Mouse (Mus musculus) E14TG2a.4 (cell line): ENCODE measurements at regions not wholly inside any gene's neighbourhood (a gene's known extent, or its start where the extent isn't known, plus 50 kb on each side); places are given as distances from the start of the nearest gene placed in this dataset.

Experiments
- H3K27me3 ChIP-seq: 2 replicates; pipeline ENCODE4 v1.6.1; 2014; ENCODE audit warnings: low read length, control low read depth; ENCODE audit not compliant: insufficient read depth
- H3K36me3 ChIP-seq: 2 replicates; pipeline ENCODE4 v1.6.1; 2014; ENCODE audit warnings: low read length, control low read depth; ENCODE audit not compliant: insufficient read depth
- H3K4me1 ChIP-seq: replicated peaks from 2 replicates; pipeline ENCODE4 v1.6.1; 2014; ENCODE audit warnings: low read depth, low read length, control low read depth
- H3K4me3 ChIP-seq: replicated peaks from 2 replicates; pipeline ENCODE4 v1.5.1; 2014; ENCODE audit warnings: mild to moderate bottlenecking, low read length
- H3K9me3 ChIP-seq: 2 replicates; pipeline ENCODE4 v1.6.1; 2014; ENCODE audit warnings: low read length, control low read depth
- CTCF ChIP-seq: conservative IDR thresholded peaks from 2 replicates; pipeline ENCODE4 v1.5.1; 2014; ENCODE audit warnings: low read length
- NANOG ChIP-seq: IDR thresholded peaks from 2 replicates; pipeline ENCODE4 v1.6.1; 2014; ENCODE audit warnings: borderline replicate concordance, low read length, mixed read lengths
- POU5F1 ChIP-seq: IDR thresholded peaks from 2 replicates; pipeline ENCODE4 v1.6.1; 2014; ENCODE audit warnings: low read length, borderline replicate concordance

DNA sequence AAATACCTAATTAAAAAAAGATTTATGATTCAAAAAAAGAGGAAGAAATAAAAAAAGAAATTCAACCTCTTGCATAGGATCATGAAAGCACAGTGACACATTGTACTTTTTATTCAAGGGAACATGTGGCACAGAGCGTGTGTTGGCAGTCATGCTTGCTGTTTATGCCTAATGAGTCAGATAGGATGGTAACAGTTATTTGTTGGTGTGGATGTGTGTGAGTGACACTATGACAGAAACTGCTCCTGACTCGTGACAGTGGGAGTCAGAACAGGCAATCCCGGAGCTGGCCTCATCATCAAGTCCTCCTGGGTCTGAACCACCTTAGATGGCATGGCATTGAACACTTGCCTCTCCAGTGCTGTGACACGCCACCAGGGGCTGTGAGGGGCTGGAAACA lies 261.4 kb downstream of the Pax1 start:
- no peaks in the 10 kb centered on the region for H3K27me3 ChIP-seq
- TF ChIP-seq CTCF, result no peak
- no peak for TF ChIP-seq NANOG
- no peaks in the 10 kb centered on the region for H3K4me1 ChIP-seq
- no peaks in the 10 kb centered on the region for H3K36me3 ChIP-seq
- H3K9me3 ChIP-seq, result no peaks in the 10 kb centered on the region
- H3K4me3 ChIP-seq, result no peak overlapping the region

DNA sequence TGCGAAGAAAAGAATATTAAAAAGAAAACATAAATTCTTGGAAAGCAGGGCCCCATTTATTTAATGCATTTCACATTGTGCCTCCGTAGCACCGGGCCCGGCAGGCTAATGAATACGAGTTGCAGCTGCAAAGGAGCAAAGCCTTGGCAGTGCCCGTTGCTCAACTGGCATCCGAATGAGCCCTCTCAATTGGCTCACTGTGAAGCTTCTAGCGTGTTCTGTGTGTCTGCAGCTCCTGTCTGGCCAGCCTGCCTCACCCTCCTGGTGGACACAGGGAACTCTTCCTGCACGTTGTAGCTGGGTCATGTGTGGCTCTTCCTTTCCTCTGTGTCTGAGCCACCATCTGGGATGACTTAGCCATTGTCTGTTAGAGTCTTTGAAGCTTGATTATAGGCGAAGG lies 256.1 kb downstream of the Pax1 start:
- H3K4me3 ChIP-seq, result no peak overlapping the region
- no peak for TF ChIP-seq NANOG
- H3K36me3 ChIP-seq, result no peaks in the 10 kb centered on the region
- H3K4me1 ChIP-seq, result no peaks in the 10 kb centered on the region
- H3K9me3 ChIP-seq, result no peaks in the 10 kb centered on the region
- H3K27me3 ChIP-seq, result no peaks in the 10 kb centered on the region

DNA sequence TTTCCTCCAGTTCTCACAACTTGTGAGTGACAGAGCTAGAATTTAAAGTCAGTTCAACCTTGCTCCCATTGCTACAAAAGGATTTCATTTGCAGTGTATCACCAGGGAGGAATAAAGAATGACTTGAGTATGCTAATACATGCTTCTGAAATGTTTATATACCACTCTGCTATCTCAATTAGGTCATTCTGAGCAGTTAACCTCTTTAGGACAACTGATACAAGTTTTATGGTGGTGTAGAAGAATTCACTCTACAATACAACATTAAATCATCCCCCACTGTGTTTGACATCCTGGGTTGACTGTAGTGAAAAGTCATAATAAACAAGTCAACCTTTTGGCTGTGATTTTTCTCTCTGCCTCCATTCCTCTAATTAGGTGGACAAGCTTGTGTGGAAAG lies 248.6 kb downstream of the Pax1 start:
- Histone ChIP-seq H3K4me3 (no peak overlapping the region), H3K36me3 (no peaks in the 10 kb centered on the region), H3K9me3 (no peaks in the 10 kb centered on the region), H3K4me1 (no peaks in the 10 kb centered on the region), H3K27me3 (no peaks in the 10 kb centered on the region)
- TF ChIP-seq POU5F1 (no peak), CTCF (no peak), NANOG (no peak)

DNA sequence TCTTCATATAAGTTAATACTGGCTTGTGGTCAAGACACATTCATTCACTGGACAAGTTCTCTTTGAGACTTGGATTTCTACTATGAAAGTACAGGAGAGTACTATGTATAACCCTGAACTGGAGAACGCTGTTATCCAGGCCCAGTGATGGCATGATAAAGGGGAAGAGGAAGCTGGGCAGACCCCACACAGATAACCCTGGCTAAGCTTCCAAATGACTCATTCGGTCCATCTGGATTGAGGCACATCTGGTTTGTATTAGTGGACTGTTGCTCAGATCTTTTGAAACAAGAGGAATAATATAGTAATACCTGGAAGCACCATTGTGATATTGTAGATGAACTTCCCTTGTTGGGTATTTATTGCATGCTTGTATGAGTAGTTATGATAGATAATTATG lies 239.9 kb downstream of the Pax1 start:
- Histone ChIP-seq H3K4me3 (no peak overlapping the region), H3K36me3 (no peaks in the 10 kb centered on the region), H3K9me3 (no peaks in the 10 kb centered on the region), H3K4me1 (no peaks in the 10 kb centered on the region), H3K27me3 (no peaks in the 10 kb centered on the region)
- no peak for TF ChIP-seq NANOG
- TF ChIP-seq POU5F1, result no peak
- no peak for TF ChIP-seq CTCF

DNA sequence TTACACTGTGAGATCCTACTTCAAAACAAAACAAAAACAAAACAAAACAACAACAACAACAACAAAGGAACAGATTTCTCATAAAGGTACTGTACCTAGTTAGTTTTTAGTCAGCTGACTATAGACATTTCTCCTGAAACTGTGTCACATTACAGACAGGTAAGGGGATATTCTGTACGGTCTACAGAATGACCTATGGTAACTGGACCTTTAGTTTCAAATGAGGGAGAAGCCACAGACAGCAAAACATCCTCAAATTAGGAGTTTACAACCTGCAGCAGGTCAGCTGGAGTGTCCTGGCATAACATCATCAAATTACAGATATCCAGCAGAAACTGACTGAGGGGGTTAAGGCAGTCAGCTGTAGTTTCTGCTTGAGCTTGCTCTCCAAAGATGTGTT lies 210.7 kb downstream of the Pax1 start:
- no peak for TF ChIP-seq CTCF
- TF ChIP-seq POU5F1, result no peak
- TF ChIP-seq NANOG, result no peak
- no peaks in the 10 kb centered on the region for H3K9me3 ChIP-seq
- H3K4me3 ChIP-seq, result no peak overlapping the region
- H3K27me3 ChIP-seq, result no peaks in the 10 kb centered on the region
- H3K4me1 ChIP-seq, result peaks cover 4% of the 10 kb centered on the region; the same call in 1 of the 2 replicates
- no peaks in the 10 kb centered on the region for H3K36me3 ChIP-seq

DNA sequence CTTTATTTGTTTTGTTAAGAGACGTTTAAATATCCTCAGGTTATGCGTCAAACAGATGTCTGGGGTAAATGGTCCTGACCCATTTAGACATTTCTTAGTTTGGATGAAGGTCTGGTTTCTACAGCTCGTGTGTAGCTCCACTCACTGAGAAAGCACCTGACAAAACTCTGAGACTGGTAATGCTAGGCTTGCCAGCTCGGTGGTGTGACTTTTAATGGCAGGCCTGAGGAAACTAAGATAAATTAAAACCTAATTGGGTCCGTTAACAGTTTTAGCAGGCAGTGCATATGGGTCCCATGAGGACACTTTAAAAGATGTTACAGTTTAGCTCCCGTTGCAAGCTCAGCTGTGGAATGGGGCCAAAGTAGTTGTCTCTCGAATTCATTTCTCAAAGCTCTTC lies 199.5 kb downstream of the Pax1 start:
- TF ChIP-seq NANOG (no peak), POU5F1 (no peak), CTCF (no peak)
- H3K4me1 ChIP-seq, result no peaks in the 10 kb centered on the region
- no peak overlapping the region for H3K4me3 ChIP-seq
- H3K36me3 ChIP-seq, result no peaks in the 10 kb centered on the region
- H3K27me3 ChIP-seq, result no peaks in the 10 kb centered on the region
- H3K9me3 ChIP-seq, result no peaks in the 10 kb centered on the region

DNA sequence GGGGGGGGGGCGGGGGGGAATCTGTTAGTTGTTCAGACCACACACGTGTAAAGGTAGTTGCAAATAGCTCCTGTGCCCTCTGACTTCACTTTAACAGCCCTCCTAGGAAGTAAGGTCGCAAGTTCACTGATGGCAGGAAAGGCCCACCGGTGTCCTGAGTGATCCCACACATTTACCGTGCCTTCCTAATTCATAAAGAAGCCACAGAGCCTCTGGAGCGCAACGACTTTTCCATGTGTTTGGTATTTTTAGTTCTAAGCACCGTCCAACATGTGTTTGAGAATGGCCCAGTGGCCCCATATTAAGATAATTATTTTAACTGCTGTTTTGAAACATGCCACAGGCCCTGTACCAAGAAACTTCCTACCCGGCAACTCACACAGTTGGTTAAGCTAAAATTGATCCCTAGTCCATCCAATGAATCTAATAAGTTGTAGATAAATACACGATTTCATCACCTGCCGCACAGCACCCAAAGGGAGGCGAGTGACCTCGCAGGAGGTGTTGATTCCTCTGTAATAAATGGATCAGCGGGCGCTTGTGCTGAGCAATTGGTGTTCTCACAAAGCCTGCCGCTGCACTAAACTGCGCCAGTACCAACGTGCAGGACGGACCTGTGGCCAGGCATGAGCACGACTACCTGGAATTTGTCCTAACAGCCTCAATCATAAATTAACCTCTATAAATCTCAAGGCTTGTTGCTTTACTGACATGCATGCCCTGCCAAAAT lies 198.9 kb downstream of the Pax1 start:
- Histone ChIP-seq H3K4me1 (no peaks in the 10 kb centered on the region), H3K27me3 (no peaks in the 10 kb centered on the region), H3K4me3 (no peak overlapping the region), H3K9me3 (no peaks in the 10 kb centered on the region), H3K36me3 (no peaks in the 10 kb centered on the region)
- no peak for TF ChIP-seq NANOG
- TF ChIP-seq CTCF, result no peak
- TF ChIP-seq POU5F1, result no peak

DNA sequence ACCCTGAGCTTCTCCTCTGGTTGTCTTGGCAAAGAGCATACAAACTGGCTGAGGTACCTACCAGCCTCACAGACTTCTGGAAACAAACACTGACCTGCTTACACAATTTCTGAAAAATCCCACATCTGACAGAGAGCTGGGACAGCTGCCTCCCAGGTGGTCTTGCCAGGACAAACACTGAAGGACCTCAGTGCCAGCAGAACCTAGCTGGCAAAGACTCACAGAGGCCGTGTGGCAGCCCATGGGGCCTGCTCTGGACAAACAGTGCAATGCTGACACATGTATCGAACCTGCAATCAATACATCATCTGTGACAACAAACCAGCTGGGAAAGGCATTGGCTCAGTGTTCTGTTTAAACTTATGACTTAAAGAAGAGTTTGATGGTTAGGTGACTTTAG lies 167.4 kb downstream of the Pax1 start:
- TF ChIP-seq POU5F1 (no peak), CTCF (no peak), NANOG (no peak)
- no peak overlapping the region for H3K4me3 ChIP-seq

DNA sequence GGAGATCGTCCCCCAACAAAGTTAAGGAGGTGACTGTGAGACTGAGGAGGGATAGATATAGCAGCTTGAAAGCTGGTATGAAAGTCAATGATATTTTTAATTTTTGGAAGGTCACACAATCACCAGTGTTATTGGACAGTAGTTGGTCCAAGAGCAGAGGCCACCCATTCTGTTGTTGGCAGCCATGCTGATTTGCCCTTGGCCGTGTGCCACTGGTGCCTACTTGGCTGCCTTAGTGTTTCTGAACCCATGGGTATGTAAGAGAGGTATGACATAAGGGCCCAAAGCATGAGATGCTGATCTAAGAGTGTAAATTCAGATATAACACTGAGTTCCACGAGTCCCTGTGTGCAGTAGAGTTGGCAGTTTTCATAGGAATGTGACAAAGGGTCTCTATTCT lies 153.7 kb downstream of the Pax1 start:
- no peaks in the 10 kb centered on the region for H3K4me1 ChIP-seq
- no peak overlapping the region for H3K4me3 ChIP-seq
- no peaks in the 10 kb centered on the region for H3K9me3 ChIP-seq
- H3K27me3 ChIP-seq, result no peaks in the 10 kb centered on the region
- no peaks in the 10 kb centered on the region for H3K36me3 ChIP-seq
- TF ChIP-seq POU5F1 (no peak), NANOG (no peak), CTCF (no peak)

More for the DNA sequence above, 167.4 kb downstream of the Pax1 start:
- Histone ChIP-seq H3K36me3 (no peaks in the 10 kb centered on the region), H3K4me1 (no peaks in the 10 kb centered on the region), H3K27me3 (no peaks in the 10 kb centered on the region), H3K9me3 (no peaks in the 10 kb centered on the region)
